Mouse (Mus musculus) G1E (cell line): Measurements from ENCODE around the gene Taf8.

Source experiments
- CTCF ChIP-seq: IDR thresholded peaks from 2 replicates; pipeline ENCODE4 v1.5.1; 2012; ENCODE audit warnings: low read depth, low read length, inconsistent platforms, mixed read lengths
- GATA2 ChIP-seq: IDR thresholded peaks from 2 replicates; pipeline ENCODE4 v1.6.1; 2012; ENCODE audit warnings: low read depth, low read length, inconsistent platforms, borderline replicate concordance
- TAL1 ChIP-seq: conservative IDR thresholded peaks from 2 replicates; pipeline ENCODE4 v1.6.1; 2012; ENCODE audit warnings: low read depth, low read length, inconsistent platforms, mixed read lengths

GRCm38 (mm10) chr17:47523211-47523682 is 21.2 kb upstream of the Taf8 start:
- no peak for TF ChIP-seq CTCF
- TF ChIP-seq GATA2 = no peak
- TF ChIP-seq TAL1 = no peak
